Mouse (Mus musculus) duodenum, adult 2 months (tissue): ENCODE results near the gene Mtmr6. TPM values are rescaled to one million over a fixed set of nuclear protein-coding genes. Genes with fewer than 3 reads are reported as not detected.

Experiments
- polyA plus RNA-seq: library from polyadenylated mRNA; depleted of rRNA; stranded (reverse); fragments of >200 nt; gene quantifications from 2 replicates; pipeline ENCODE4 v1.2.3, GENCODE M21; 2012; ENCODE audit warnings: low replicate concordance; rRNA removed

Gene Mtmr6
- 3.8 and 3.9 TPM in 2 replicates for polyA plus RNA-seq

DNA sequence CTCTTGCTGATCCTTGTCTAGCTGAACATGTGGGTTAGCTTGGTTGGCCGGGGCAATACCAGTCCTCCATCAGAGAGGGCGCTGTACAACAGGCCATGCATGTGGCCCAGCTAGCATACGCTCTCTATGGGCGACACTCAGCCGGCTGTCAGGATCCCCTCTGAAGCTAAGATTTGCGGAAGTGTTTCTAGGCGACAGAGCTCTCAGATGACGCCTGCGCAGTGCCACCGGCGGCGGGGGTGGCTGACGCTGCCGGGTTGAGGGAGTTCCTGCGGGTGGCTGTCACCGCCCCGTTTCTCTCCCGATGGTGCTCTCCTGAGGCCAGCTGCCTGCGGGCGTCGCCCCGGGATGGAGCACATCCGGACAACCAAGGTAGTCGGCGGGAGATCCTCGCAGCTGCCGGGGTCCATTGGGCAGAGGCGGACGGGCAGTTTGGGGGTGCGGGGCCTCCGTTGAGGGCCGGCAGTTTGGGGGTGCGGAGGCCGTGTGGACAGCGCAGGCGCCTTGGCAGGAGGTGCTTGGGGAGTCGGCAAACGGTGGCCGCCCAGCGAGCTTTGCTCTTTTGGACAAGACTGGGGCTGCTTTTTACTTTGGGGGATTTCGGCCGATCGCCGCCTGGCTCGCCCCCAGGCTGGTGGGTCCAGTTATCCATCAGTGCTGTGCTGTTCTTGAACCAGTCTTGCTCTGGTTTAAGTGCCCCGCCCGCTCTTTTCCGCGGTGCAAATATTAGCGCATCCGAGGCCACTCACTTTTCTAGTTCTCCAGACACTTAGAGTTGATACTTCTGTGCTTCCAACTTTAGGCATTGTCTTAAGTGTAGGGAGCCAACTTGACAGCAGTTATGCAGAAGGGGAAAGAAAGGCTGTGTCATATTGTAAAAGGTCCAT is at the start of gene Mtmr6:
Gene Mtmr6 (plus strand): TSS at position 239 of the 887 bp plus-strand sequence.

DNA sequence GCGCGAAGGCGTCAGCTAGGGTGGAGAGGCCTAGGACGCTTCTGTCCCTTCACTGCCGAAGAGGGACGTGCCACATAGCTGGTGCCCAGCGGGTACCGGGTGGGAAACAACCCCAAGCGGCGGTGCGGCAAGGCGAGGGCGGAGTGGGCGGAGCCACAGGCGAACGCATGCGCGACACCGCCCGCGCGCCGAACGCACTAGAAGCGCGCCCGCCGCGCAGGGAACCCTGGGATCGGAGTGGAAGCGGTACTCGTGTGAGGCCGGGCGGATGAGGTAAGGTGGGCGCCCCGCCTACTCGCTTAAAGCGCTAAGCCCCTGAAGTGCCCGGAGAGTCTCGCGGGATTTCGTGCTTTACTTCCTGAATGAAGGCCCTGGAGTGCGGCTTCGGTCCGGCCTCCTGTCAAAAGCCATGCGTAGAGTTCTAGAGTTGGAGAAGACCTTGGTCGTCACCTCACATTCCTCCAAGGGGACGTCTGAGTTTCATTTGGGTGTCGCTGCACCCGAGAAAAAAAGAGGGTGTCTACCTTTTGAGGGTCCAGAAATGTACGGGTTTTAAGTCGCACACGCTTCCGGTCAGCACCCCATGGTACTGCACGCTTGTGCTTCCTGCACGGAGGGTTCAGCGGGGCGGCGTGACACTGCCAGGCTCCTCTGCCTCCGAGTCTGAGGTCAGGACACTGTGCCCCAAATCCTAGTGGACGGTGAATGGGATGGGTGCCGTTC is 13.6 kb upstream of the Mtmr6 start, which contains the start of the genes Nupl1 and Gm49336:
Gene Nupl1 (minus strand): TSS at position 151 of the 723 bp plus-strand sequence.
Gene Gm49336 (minus strand): TSS at position 227 of the 723 bp plus-strand sequence.

Other genes with a start within 250 kb of the Mtmr6 start
- 1.9 and 3.3 TPM in 2 replicates for gene Atp8a2, start 68.0 kb upstream of the Mtmr6 start, polyA plus RNA-seq
- not detected in 2 replicates for gene Nupl1, start 13.8 kb upstream of the Mtmr6 start, polyA plus RNA-seq
- gene Gm49336, start 13.7 kb upstream of the Mtmr6 start, polyA plus RNA-seq: 4.6 and 11.9 TPM in 2 replicates
- 0.36 TPM in 1 of 2 replicates, not detected in the other for gene Amer2, start 108.0 kb downstream of the Mtmr6 start, polyA plus RNA-seq